Mouse (Mus musculus) hindbrain, embryonic 15.5 days (tissue): ENCODE measurements at regions not wholly inside any gene's neighbourhood (a gene's known extent, or its start where the extent isn't known, plus 50 kb on each side); places are given as distances from the start of the nearest gene placed in this dataset.

Source experiments
- ATAC-seq: fragments of 200-750 bp; cut with Nextera tagmentation; 2 replicates; pipeline ENCODE4 v1.8.0; 2017; ENCODE audit warnings: low read depth, moderate number of reproducible peaks, moderate TSS enrichment; ENCODE audit not compliant: low FRiP score
- H3K27ac ChIP-seq: fragments of 300-500 bp; sonication (generic); replicated peaks from 2 replicates; pipeline ENCODE4 v1.5.1; 2015; ENCODE audit warnings: mild to moderate bottlenecking, inconsistent platforms
- H3K27me3 ChIP-seq: fragments of 300-500 bp; sonication (generic); 2 replicates; pipeline ENCODE4 v1.6.1; 2015; ENCODE audit warnings: control low read depth, inconsistent platforms
- H3K36me3 ChIP-seq: fragments of 300-500 bp; sonication (generic); 2 replicates; pipeline ENCODE4 v1.6.1; 2015; ENCODE audit warnings: control low read depth, inconsistent platforms
- H3K4me1 ChIP-seq: fragments of 300-500 bp; sonication (generic); replicated peaks from 2 replicates; pipeline ENCODE4 v1.6.1; 2015; ENCODE audit warnings: control low read depth, inconsistent platforms
- H3K4me2 ChIP-seq: fragments of 300-500 bp; sonication (generic); 2 replicates; pipeline ENCODE4 v1.6.1; 2015; ENCODE audit warnings: moderate library complexity, mild to moderate bottlenecking, inconsistent platforms
- H3K4me3 ChIP-seq: fragments of 300-500 bp; sonication (generic); 2 replicates; pipeline ENCODE4 v1.5.1; 2015; ENCODE audit warnings: mild to moderate bottlenecking, inconsistent platforms
- H3K9ac ChIP-seq: fragments of 300-500 bp; sonication (generic); 2 replicates; pipeline ENCODE4 v1.6.1; 2015; ENCODE audit warnings: inconsistent platforms
- H3K9me3 ChIP-seq: fragments of 300-500 bp; sonication (generic); 2 replicates; pipeline ENCODE4 v1.6.1; 2016; ENCODE audit warnings: control low read depth, inconsistent platforms
- WGBS: fragments of 180-500 bp; shearing (Covaris S2); methylation state at CpG from one replicate; pipeline ENCODE4 v1.1.7; 2015; 5-methylcytosine and 5-hydroxymethylcytosine counted together

GRCm38 (mm10) chr10:67819534-67819933 lies 92.9 kb downstream of the Zfp365 start:
- Histone ChIP-seq H3K27ac (no peak overlapping the region), H3K9me3 (no peaks in the 10 kb centered on the region), H3K36me3 (no peaks in the 10 kb centered on the region), H3K4me3 (no peak overlapping the region), H3K27me3 (no peaks in the 10 kb centered on the region), H3K9ac (no peak overlapping the region), H3K4me2 (no peak overlapping the region), H3K4me1 (no peaks in the 10 kb centered on the region)
- no peak for ATAC-seq
- WGBS = 86% methylated on average over 8 of the region's 8 CpGs

- WGBS = 81% methylated on average over 4 of the region's 4 CpGs
These were observed 98.6 kb downstream of the Zfp365 start for GRCm38 (mm10) chr10:67813901-67814300.

GRCm38 (mm10) chr10:67805131-67805530 lies 107.3 kb downstream of the Zfp365 start:
- no peak overlapping the region for H3K4me2 ChIP-seq
- H3K36me3 ChIP-seq = no peaks in the 10 kb centered on the region
- 36% methylated on average over 4 of the region's 4 CpGs for WGBS
- H3K9me3 ChIP-seq = no peaks in the 10 kb centered on the region
- no peak overlapping the region for H3K4me3 ChIP-seq
- no peaks in the 10 kb centered on the region for H3K27me3 ChIP-seq
- ATAC-seq = no peak
- H3K9ac ChIP-seq = no peak overlapping the region
- no peaks in the 10 kb centered on the region for H3K4me1 ChIP-seq
- H3K27ac ChIP-seq = no peak overlapping the region

More at GRCm38 (mm10) chr10:67813901-67814300, 98.6 kb downstream of the Zfp365 start:
- Histone ChIP-seq H3K36me3 (no peaks in the 10 kb centered on the region), H3K4me3 (no peak overlapping the region), H3K27ac (no peak overlapping the region), H3K9ac (no peak overlapping the region), H3K9me3 (no peaks in the 10 kb centered on the region), H3K4me2 (no peak overlapping the region), H3K4me1 (no peaks in the 10 kb centered on the region), H3K27me3 (no peaks in the 10 kb centered on the region)
- no peak for ATAC-seq

- ATAC-seq = no peak
- Histone ChIP-seq H3K9ac (no peak overlapping the region), H3K27ac (no peak overlapping the region), H3K27me3 (no peaks in the 10 kb centered on the region), H3K4me1 (no peaks in the 10 kb centered on the region), H3K36me3 (no peaks in the 10 kb centered on the region), H3K4me3 (no peak overlapping the region), H3K9me3 (no peaks in the 10 kb centered on the region), H3K4me2 (no peak overlapping the region)
- 48% methylated on average over 12 of the region's 12 CpGs for WGBS
These were observed 107.8 kb downstream of the Zfp365 start for GRCm38 (mm10) chr10:67804637-67805036.

GRCm38 (mm10) chr10:67802156-67802555 lies 110.3 kb downstream of the Zfp365 start:
- H3K4me1 ChIP-seq = no peaks in the 10 kb centered on the region
- no peak overlapping the region for H3K4me3 ChIP-seq
- no peaks in the 10 kb centered on the region for H3K9me3 ChIP-seq
- no peak overlapping the region for H3K4me2 ChIP-seq
- no peak overlapping the region for H3K9ac ChIP-seq
- H3K27me3 ChIP-seq = no peaks in the 10 kb centered on the region
- WGBS = 93% methylated on average over 8 of the region's 8 CpGs
- H3K36me3 ChIP-seq = no peaks in the 10 kb centered on the region
- no peak overlapping the region for H3K27ac ChIP-seq
- ATAC-seq = no peak

GRCm38 (mm10) chr10:67801619-67802018 lies 110.8 kb downstream of the Zfp365 start:
- H3K4me3 ChIP-seq = no peak overlapping the region
- H3K27ac ChIP-seq = no peak overlapping the region
- 100% methylated on average over 1 of the region's 1 CpGs for WGBS
- no peaks in the 10 kb centered on the region for H3K4me1 ChIP-seq
- no peaks in the 10 kb centered on the region for H3K36me3 ChIP-seq
- no peaks in the 10 kb centered on the region for H3K27me3 ChIP-seq
- no peak overlapping the region for H3K4me2 ChIP-seq
- H3K9me3 ChIP-seq = no peaks in the 10 kb centered on the region
- ATAC-seq = no peak
- H3K9ac ChIP-seq = no peak overlapping the region

GRCm38 (mm10) chr10:67798991-67799390 lies 113.5 kb downstream of the Zfp365 start:
- H3K9ac ChIP-seq = no peak overlapping the region

GRCm38 (mm10) chr10:67793206-67793605 lies 119.3 kb downstream of the Zfp365 start:
- 77% methylated on average over 3 of the region's 3 CpGs for WGBS
- no peak overlapping the region for H3K4me3 ChIP-seq
- ATAC-seq = no peak
- H3K4me1 ChIP-seq = no peaks in the 10 kb centered on the region
- no peaks in the 10 kb centered on the region for H3K27me3 ChIP-seq
- no peak overlapping the region for H3K27ac ChIP-seq
- H3K9ac ChIP-seq = no peak overlapping the region
- H3K36me3 ChIP-seq = no peaks in the 10 kb centered on the region
- no peaks in the 10 kb centered on the region for H3K9me3 ChIP-seq
- H3K4me2 ChIP-seq = no peak overlapping the region

More at GRCm38 (mm10) chr10:67798991-67799390, 113.5 kb downstream of the Zfp365 start:
- Histone ChIP-seq H3K4me2 (no peak overlapping the region), H3K4me1 (no peaks in the 10 kb centered on the region), H3K27me3 (no peaks in the 10 kb centered on the region), H3K4me3 (no peak overlapping the region), H3K9me3 (no peaks in the 10 kb centered on the region), H3K27ac (no peak overlapping the region), H3K36me3 (no peaks in the 10 kb centered on the region)
- 23% methylated on average over 10 of the region's 10 CpGs for WGBS
- no peak for ATAC-seq

GRCm38 (mm10) chr10:67789651-67790050 lies 122.8 kb downstream of the Zfp365 start:
- 72% methylated on average over 12 of the region's 12 CpGs for whole genome bisulfite sequencing
- Histone ChIP-seq H3K27me3 (no peaks in the 10 kb centered on the region), H3K4me2 (no peak overlapping the region), H3K9me3 (no peaks in the 10 kb centered on the region), H3K4me3 (no peak overlapping the region), H3K27ac (no peak overlapping the region), H3K9ac (no peak overlapping the region), H3K4me1 (no peaks in the 10 kb centered on the region), H3K36me3 (no peaks in the 10 kb centered on the region)
- ATAC-seq = no peak

- ATAC-seq = no peak
- Histone ChIP-seq H3K27me3 (no peaks in the 10 kb centered on the region), H3K27ac (no peak overlapping the region), H3K9ac (no peak overlapping the region), H3K36me3 (no peaks in the 10 kb centered on the region), H3K4me2 (no peak overlapping the region), H3K4me1 (no peaks in the 10 kb centered on the region), H3K4me3 (no peak overlapping the region), H3K9me3 (no peaks in the 10 kb centered on the region)
- WGBS = 75% methylated on average over 6 of the region's 6 CpGs
These were observed 124.3 kb downstream of the Zfp365 start for GRCm38 (mm10) chr10:67788116-67788515.

- no peaks in the 10 kb centered on the region for H3K27me3 ChIP-seq
- 81% methylated on average over 2 of the region's 2 CpGs for WGBS
- no peak overlapping the region for H3K4me3 ChIP-seq
- H3K27ac ChIP-seq = no peak overlapping the region
- H3K4me1 ChIP-seq = no peaks in the 10 kb centered on the region
- ATAC-seq = no peak
- H3K9ac ChIP-seq = no peak overlapping the region
- H3K9me3 ChIP-seq = no peaks in the 10 kb centered on the region
- H3K36me3 ChIP-seq = no peaks in the 10 kb centered on the region
- no peak overlapping the region for H3K4me2 ChIP-seq
These were observed 126.9 kb downstream of the Zfp365 start for GRCm38 (mm10) chr10:67785563-67785962.

- Histone ChIP-seq H3K9me3 (no peaks in the 10 kb centered on the region), H3K4me1 (no peaks in the 10 kb centered on the region), H3K27ac (no peak overlapping the region), H3K27me3 (no peaks in the 10 kb centered on the region), H3K4me3 (no peak overlapping the region), H3K36me3 (no peaks in the 10 kb centered on the region), H3K9ac (no peak overlapping the region), H3K4me2 (no peak overlapping the region)
- 84% methylated on average over 10 of the region's 10 CpGs for WGBS
- ATAC-seq = no peak
These were observed 134.1 kb downstream of the Zfp365 start for GRCm38 (mm10) chr10:67778341-67778740.

GRCm38 (mm10) chr10:67777721-67778120 lies 134.7 kb downstream of the Zfp365 start:
- no peak overlapping the region for H3K4me2 ChIP-seq
- no peaks in the 10 kb centered on the region for H3K36me3 ChIP-seq
- ATAC-seq = no peak
- H3K27ac ChIP-seq = no peak overlapping the region
- H3K9ac ChIP-seq = no peak overlapping the region
- no peak overlapping the region for H3K4me3 ChIP-seq
- H3K27me3 ChIP-seq = no peaks in the 10 kb centered on the region
- H3K9me3 ChIP-seq = no peaks in the 10 kb centered on the region
- no peaks in the 10 kb centered on the region for H3K4me1 ChIP-seq
- 91% methylated on average over 7 of the region's 7 CpGs for whole genome bisulfite sequencing
